Mouse (Mus musculus): ENCODE measurements at regions not wholly inside any gene's neighbourhood (a gene's known extent, or its start where the extent isn't known, plus 50 kb on each side); places are given as distances from the start of the nearest gene placed in this dataset.
A peak's percentile ranks its signal among the peaks of the same experiment; 100 is the strongest.

- DNase-seq: peak in 1 of 2 experiments; percentile 11
These were observed 282.1 kb upstream of the Rasa1 start for GRCm38 (mm10) chr13:85570886-85571527.

DNA sequence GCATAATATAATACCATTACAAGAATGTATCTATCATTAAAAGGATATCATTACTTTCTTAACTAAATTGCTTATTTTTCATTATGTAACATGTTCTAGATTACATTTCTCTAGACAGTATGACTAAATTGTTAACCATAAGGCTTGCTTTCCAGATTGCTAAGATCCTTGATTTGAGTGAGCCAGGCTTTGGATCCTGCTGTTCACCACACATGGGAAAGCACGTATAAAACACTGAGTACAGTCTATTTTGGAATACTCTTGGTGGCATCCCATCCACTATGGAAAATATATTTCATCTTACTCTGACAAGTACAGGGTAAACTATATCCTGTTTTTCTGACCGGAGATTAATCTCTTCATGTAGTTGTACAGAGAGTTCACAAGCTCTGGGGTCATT is 268.9 kb upstream of the Rasa1 start:
- DNase-seq: no peak

GRCm38 (mm10) chr13:85556101-85556853 is 267.3 kb upstream of the Rasa1 start:
- DNase-seq: peak; percentile 15 to 74

- DNase-seq: no peak
These were observed 264.1 kb upstream of the Rasa1 start for GRCm38 (mm10) chr13:85553072-85553471.

- no peak for DNase-seq
These were observed 220.7 kb upstream of the Rasa1 start for GRCm38 (mm10) chr13:85509671-85510070.

GRCm38 (mm10) chr13:85508552-85508951 is 219.6 kb upstream of the Rasa1 start:
- DNase-seq: no peak

DNA sequence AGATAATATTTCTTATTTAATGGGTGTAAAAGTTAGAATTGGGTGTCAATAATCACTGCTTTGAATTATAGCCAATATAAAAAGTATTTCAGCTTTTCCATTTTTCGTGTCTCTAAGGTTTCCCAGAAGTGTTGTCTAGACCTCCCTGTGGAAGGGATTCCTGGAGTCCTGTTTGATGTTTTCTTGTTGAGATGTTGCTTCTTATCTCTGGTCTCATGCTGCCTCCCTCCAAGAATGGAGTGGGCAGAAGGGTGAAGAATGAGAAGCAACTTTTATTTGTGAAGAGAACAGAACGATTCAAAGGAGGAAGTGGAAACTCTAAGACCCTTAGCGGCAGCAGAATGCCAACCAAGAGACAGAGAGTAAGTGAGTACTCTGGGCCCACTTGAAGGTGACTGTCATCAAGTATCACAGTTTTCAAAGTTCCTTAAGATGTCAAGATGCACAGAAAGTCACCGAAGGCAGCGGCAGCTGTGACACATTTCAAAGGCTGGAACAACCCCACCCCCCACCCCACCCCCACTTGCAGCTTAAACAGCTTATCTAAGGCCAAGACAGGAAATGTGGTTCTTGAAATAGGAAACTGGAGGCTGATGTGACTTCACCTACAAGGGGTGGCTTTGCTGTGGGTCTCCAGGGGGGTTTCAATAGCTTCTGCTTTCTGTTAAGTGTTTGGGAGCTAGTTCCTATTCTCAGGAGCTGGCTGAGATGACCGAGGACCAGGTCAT is 218.6 kb upstream of the Rasa1 start:
- DNase-seq: no peak

DNA sequence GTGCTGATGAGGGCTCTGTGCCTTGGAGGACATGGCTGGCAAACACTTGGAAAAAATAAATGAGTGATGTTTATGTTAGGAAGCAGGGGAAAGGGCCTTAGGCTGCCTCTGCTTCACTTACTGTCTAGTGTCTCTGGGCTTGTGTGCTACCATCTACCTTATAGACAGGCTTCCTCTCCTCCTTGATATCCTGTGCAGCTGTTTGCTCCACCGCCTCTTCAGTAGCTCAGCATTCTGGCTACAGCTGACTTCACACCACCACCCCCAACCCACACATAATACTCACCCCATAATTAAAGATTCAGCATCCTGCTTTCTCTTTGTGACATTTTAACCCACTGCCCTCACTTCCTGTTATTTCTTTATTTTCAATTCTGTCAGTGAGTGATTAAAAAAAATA is 217.9 kb upstream of the Rasa1 start:
- DNase-seq: no peak

DNA sequence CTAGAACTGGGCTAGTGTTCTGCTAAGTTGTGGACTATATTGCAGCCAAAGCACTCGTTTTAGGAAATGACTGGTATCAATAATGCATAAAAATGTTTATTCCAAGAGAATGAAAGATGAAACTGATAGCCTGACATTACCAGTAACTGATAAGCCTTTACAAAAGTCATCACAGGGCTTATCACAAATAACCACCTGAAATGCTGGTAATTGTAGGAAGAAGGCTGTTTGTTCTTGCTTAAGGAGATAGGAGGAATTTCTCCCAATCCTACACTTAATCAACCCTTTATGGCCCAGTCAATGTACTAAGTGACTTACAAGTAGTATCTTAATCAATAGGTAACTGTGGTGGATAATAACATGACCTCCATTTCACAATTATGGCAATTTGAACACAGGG is 217.1 kb upstream of the Rasa1 start:
- no peak for DNase-seq

DNA sequence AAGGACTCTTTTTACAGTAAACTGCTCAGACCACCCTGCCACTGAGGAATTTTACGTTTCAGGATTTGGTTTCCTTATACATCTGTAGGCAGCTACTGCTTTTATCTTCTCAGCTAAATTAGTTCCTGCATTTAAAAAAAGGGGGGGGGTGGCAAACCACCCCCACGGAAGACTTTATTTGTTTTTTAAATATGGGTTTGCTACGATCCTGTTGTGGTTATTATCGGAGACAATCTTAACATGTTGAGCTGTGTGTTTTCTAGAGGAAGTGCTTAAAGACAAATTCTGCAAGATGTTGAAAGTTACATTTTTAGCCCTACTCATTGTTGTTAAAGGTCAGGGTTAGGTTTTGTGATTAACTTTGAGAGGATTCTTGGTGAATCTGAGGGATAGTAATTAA is 216.1 kb upstream of the Rasa1 start:
- DNase-seq: no peak

DNA sequence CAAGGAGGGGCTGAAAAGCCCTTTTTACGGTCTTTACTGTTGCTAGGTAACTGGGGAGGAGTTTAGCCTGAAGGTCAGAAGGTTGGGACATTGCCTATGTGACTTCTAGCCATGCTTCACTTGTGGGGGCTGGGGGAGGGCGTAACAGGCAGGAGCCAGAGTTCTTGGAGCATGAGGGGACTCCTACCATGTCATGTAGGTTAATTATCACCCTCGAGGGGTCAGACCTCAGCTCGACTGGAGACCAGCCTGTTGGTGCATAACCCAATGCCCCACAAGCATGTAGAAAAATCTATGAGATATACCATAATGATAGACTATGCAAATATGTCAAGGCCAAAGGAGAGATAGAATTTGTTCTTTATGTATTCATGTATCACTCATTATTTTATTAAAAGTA is 215.1 kb upstream of the Rasa1 start:
- DNase-seq: no peak

- no peak for DNase-seq
These were observed 209.8 kb upstream of the Rasa1 start for GRCm38 (mm10) chr13:85498696-85499095.

DNA sequence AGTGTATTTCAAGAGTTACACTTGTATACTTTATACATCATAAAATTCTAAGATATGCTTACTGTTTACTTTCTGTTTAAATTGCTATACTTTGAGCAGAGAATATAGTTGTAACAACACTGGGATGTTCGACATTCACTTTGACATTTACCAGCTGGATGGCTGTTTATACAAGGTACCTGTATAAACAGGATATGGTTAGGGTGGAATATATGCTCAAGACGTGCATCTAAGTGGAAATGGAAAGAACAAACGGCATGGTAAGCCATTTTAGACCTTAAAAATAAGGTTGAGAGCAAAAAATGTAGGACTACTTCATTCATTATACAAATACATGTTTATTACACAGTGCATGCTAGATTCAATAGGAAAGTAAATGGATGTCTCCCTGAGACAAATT is 195.9 kb upstream of the Rasa1 start:
- DNase-seq: no peak

DNA sequence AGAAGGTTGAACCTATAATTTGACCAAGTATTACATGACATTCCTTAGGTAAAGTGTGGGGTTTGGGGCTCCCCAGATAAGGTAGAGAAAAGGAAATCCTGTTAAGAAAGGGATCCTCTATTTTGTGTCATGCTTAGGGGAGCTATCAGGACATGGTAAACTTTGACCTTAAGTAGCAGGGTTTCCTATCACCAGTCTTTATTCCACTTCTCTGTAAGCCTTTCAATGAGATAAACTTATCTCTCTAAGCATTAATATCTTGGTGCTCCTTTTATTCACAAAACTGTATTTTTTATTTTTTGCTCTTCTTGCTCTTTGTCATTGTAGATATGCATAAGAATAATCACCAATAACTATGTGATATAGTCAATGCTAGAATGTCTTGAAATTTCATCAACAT is 194.4 kb upstream of the Rasa1 start:
- DNase-seq: no peak

- DNase-seq: no peak
These were observed 190.5 kb upstream of the Rasa1 start for GRCm38 (mm10) chr13:85479405-85479804.

- no peak for DNase-seq
These were observed 187.4 kb upstream of the Rasa1 start for GRCm38 (mm10) chr13:85476274-85476846.

- DNase-seq: no peak
These were observed 182.4 kb upstream of the Rasa1 start for GRCm38 (mm10) chr13:85471340-85471739.

GRCm38 (mm10) chr13:85459387-85459786 is 170.5 kb upstream of the Rasa1 start:
- no peak for DNase-seq

GRCm38 (mm10) chr13:85458611-85459010 is 169.7 kb upstream of the Rasa1 start:
- DNase-seq: no peak

DNA sequence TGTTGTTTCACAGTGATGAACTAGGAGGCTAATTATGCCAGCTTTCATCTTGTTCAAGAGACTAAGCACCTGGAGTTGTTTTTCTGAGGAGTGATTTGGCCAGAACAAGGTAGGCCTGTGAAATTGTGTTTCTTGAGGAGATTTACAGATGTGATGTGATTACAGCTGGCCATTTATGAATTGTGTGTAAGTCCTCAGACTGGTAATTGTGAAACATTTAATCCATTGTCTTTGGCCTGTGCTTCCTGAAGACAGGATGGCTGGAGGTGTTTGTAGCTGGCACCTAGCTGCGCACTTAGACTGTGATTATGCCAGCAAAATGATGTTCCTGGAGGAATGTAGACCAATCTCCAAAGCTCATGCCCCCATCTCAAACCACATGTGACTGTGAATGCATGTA is 150.7 kb upstream of the Rasa1 start:
- DNase-seq: no peak

DNA sequence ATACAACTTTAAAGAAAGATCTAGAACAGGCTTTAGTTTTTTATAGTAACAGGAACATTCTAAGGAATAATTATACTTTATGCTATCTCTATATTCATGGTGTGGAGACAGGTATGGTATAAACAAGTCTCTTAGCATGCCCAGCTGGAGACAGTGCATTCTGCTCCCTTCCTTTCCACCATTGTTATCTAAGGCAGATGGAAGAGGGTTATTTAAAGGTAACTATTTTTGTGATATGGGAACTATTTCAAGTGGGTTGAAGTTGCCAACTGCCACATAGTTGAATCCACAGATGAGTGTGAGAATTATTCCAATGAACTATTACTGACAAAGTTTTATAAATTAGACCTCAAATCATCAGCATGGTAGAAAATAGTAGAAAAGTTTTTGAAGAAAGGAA is 148.9 kb upstream of the Rasa1 start:
- DNase-seq: no peak

GRCm38 (mm10) chr13:85437009-85437408 is 148.1 kb upstream of the Rasa1 start:
- DNase-seq: no peak

DNA sequence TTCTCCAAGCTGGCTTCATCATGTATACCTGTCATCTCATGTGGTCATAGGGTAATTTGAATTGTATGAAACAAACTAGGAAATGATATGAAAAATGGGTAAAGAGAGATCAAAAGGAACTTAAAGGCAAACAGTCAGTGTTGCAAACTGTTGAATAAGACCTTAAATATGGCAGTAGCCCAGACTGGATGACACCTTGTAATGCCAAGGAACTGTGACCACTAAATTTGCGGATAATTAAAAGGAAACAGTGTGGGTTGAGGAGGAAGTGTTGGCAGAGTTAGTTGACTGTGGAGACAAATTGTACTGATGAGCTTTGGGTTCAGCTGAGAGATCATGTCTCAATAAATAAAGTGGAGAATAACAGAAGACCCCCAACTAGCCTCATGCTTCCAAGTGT is 147.3 kb upstream of the Rasa1 start:
- no peak for DNase-seq

DNA sequence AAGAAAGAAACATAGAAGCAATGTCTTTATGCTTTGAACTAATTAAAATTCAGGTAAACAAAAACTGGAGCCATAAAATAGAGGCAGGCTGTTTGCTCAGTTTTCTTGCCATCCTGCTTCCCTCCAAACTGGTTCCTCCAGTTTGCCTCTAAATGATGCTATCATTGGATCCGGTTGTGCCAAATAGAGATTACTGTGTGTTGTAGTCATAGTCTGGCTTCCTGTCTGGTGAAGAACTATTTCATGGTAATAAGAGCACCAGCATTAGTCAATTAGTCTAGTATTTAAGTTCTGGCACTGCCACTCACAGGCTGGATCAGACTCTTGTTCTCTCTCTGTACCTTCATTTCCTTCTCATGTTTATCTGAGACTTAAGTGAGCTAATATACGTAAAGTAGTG is 141.9 kb upstream of the Rasa1 start:
- DNase-seq: no peak

Measured in cerebellum, postnatal 25 days (tissue).